Mouse (Mus musculus) lung, postnatal 10 days (tissue): Measurements from ENCODE around the gene Gm10491.
"Not testable (repeated sequence)": the region's sequence is repeated elsewhere in the genome, so short reads cannot be mapped to it uniquely, and the experiment has no call there.

Experiments used
- DNase-seq: peaks from one replicate; pipeline ENCODE4 v3.0.0; 2021

Gene Gm10491

DNA sequence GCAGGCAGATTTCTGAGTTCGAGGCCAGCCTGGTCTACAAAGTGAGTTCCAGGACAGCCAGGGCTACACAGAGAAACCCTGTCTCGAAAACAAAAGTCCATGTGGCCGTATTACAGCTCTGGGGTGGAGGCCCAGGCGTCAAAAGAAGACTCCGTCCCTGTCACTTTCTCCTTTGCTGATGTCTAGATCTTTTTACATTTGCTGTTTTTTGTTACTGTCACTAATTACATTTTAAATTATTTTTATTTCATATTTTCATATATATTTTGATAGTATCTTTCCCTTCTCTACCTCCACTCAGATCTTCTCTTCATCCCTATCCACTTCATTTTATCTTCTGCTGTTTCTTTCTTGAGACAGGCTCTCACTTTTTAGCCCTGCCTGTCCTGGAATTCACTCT, at the start of gene Gm10491:
Gene Gm10491 (minus strand): TSS at position 101 of the 400 bp plus-strand sequence.
- no peak for DNase-seq

DNA sequence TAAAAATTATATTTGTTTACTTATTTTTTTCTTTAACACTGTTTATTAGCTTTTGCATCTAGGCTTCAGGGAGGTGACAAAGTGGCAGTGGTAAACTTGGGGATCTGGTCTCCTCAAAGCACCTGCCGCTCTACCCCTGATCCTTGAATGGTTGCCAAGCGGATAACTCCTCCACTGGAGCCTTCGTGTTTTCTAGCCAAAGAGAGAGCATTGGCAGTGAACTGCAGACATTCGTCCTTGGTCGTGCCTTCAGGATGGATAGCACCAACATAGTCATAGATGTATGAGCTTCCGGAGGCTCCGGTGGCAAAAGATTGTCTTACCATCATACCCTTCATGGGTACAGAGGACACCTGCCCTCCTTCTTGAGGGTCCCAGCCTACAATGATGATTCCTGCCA, 42.5 kb upstream of the Gm10491 start:
- no peak for DNase-seq

DNA sequence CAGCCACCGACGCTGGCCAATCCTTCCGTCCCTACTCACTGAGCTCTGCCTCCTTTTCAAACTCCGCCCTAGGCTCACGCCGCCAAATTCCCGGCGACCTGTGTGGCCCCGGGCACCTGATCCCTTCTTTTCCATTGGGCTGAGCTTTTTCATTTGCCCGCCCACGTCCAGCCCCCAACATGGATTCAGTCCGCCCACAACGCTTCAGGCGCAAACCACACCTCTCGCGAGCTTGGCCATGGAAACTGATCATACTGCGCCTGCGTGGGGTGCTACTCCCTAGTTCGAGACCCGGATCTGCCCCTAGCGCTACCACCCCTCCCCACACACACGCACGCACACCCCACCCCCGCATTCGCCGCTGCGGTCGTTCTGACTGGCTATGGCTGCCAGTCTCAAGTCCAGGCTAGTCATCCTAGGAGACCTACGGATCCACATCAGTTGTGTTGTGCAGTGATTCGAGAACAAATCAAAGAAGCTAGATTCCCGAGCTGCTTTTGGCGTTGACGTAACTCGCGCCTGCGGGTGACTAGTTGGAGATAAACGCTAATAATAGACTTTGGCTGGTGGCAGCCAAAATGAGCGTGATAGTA, 40.4 kb upstream of the Gm10491 start:
- peak; percentile 97 for DNase-seq

DNA sequence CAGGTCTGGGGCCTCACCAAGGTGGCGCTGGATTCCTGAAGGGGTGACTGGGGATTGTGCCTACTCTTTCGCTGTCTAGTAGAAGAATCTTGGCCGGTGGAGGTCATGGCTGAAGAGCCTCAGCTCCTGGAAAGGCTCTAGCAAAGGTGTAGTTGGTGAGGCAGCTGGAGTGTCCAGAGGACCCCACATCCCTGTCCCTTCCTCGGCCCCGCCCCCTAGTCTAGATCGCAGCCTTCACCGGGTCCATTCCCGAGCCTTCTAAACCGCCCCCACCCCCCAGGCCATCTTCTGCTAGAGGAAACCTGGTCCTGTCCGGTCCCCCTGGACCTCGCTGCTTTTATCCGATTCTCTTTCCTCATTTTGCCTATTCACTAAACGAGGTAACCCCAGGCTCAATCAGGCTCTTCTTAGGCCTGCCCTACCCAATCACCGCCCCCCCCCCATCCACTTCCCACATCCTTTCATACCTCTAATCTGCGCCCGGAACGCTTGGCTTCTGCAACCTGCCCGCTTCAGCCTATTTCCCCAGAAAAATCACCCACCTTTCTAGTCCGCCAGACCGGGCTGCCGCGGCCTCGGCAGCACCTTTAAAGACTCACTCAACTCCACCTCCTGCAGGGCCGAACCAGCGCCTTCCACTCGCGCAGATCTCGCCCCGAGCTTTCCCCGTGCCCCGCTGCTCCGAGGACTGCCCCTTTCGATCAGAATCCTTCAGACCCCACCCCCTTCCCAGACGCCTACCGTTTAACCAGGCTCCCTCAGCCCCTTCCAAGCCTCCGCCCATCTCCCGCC, 39.7 kb upstream of the Gm10491 start, which contains the start of gene Hdac6:
Gene Hdac6 (minus strand): TSS at position 782 of the 792 bp plus-strand sequence.
- DNase-seq: peak; percentile 7

DNA sequence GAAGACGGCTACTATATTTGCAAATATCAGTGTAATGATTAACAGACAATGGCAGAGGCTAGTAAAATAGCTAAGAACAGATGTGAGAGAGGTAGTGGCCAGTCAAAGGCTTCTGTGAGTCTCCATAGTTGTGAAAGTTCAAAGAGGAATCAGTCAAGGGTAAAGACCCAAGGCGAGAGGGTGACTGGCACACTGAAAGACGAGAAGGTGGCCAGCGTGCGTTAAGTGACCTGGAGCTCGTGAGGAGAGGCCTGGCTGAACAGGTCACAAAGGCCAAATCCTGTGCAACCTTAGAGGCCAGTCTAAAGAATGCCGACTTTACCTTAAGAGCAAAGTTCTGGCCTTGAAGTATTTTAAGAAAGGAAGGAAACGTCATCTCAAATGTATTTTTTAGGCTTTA, 38.0 kb upstream of the Gm10491 start:
- DNase-seq: no peak

DNA sequence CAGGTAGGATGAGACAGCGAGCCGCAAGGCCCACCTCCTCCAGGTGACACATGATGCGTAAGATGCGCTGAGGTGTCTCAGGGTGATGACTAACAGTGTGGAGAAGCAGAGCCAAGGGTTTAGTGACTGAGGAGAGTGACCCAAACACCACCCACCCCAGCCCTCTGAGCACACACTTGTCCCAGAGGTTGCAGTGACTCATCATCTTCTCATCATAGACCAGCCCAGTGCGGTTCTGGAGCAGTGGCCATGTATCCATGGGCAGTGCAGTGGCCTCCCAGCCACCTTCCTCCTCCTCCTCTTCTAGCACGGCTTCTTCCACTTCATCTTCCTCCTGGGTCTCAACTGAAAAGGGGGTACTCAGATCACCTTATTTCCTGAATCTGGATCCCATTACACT, 30.0 kb upstream of the Gm10491 start:
- DNase-seq: no peak

DNA sequence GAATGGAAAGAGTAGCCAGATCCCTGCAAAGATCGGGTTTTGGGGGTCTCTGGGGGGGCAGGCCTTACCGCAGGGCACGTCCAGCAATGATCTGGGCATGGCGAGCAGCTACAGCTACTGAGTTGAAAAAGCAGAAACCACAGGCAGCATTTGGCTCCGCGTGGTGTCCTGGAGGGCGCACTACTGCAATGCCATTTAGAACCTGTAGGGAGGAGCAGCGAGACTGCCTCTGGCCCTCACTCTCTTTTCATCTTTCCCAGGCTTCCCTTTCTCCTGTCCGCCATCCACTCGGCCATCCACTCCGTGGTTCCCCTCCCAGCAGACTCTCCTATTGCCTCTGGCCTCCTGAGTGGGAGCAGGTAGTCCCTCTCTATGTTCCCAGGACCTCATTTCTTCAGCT, 29.2 kb upstream of the Gm10491 start:
- no peak for DNase-seq

DNA sequence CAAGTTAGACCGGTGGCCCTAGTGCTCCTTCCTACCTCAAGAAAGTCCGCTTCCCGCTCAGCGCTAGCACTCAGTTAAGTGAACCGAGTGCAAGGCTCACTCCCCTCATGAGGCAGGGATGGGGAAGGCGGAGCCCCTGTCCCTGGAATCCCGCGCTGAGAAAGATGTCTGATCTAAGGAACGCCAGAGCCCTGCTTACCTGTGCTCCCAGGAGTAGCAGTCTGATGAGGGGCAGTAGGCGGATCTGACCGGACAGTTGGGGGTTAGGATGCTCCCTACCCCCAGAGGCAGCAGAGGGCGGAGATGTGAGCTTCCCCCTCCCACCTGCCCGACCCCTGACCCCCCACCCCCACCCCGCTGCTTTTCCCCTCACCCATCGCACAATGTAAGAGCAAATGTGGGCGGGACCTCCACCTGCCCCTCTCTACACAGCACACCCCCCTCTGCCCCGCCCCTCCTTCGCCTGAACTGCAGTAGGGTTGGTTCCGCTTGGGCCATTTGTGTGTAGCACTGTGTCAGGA, 20.7 kb upstream of the Gm10491 start, which contains the start of gene Eras:
Gene Eras (minus strand): TSS at position 338 of the 521 bp plus-strand sequence.
- DNase-seq: no peak

DNA sequence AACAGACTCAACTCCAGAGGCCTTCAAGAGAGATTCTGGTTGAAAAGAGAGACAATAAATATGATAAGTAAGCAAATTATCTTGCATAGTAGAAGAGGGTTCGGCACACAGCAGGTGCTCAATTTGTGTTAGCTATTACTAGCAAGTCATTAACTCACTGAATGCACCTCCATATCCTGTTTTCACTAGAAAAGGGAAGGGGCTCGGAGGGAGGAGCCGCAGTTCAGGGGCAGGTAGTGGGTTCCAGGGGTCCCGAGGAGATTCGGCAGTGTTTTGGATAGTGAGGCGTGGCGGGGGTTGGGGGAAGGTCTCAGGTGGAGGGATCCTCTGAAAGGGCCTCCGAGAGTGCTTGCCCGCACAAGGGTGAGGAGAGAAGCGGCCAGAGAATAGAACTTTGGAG, 19.5 kb upstream of the Gm10491 start:
- DNase-seq: no peak

DNA sequence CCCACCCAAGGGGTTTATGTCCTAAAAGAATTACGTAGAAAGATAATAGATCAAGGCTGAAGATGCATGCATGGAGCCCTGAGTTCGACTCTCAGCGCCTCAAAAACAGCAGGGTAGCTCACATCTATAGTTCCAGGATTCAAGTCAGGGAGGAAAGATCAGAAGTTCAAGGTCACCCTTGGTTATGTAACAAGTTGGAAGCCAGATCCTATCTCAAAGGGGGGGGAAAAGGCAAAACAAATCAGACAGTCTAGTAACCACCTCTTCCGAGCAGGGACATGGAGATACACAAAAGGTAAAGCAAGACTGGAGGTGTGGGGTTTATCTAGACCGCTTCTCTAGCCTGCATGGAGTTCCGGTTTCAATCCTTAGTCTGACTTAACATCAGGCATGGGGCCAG, 18.6 kb upstream of the Gm10491 start:
- no peak for DNase-seq

DNA sequence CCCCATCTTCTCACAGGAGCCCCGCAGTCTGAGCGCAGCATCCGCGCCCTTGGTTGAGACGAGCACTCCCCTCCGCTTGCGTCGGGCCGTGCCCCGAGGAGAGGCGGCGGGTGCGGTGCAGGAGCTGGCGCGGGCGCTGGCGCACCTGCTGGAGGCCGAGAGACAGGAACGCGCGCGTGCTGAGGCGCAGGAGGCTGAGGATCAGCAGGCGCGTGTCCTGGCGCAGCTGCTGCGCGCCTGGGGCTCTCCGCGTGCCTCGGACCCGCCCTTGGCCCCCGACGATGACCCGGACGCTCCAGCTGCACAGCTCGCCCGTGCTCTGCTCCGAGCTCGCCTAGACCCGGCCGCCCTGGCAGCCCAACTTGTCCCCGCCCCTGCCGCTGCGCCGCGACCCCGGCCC, 14.4 kb upstream of the Gm10491 start:
- no peak for DNase-seq

DNA sequence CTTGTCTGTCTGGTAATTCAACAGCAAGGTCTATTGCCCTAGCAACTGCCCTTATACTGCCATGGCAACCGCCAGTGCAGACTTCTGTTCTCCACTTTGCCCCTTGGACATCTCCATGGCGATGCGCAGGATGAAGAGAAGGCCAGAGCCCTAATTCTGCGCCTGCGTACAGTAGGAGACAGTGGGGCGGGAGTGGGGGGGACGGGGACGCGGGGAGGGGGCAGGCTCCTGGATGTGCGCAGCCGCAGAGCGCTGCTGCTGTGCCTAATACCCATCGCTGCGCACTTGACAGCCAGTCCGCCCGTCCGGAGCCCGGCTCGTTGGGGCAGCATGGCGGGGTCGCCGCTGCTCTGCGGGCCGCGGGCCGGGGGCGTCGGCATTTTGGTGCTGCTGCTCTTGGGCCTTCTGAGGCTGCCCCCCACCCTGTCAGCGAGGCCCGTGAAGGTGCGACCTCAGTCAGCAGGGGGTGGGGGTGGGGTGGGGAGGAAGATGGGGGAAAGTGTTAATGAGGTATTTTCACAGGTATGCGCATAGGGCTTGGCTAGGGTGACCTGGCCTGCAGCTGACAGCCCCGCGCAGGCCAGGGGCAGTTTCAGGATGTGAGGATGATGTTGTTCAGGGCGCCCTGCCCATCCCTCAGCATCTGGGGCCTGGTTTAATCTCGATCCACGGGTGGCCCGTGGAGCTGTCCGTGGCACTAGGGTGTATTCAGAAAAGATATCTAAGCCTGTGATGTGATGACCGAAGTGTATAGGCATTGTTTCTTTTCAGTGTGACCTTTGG, 12.2 kb upstream of the Gm10491 start, which contains the start of gene Pcsk1n:
Gene Pcsk1n (plus strand): TSS at position 222 of the 783 bp plus-strand sequence.
- no peak for DNase-seq

DNA sequence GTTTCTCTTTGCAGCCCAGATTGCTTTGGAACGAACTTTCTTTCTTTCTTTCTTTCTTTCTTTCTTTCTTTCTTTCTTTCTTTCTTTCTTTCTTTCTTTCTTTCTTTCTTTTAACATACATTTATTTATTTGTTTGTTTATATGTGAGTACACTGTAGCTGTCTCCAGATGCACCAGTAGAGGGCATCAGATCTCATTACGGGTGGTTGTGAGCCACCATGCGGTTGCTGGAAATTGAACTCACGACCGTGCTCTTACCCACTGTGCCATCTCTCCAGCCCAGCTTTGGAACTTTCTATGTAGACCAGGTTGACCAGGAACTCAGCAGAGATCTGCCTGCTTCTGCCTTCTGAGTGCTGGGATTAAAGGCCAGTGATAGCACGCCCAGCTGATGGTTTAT, 10.3 kb upstream of the Gm10491 start:
- DNase-seq: not testable (repeated sequence)

DNA sequence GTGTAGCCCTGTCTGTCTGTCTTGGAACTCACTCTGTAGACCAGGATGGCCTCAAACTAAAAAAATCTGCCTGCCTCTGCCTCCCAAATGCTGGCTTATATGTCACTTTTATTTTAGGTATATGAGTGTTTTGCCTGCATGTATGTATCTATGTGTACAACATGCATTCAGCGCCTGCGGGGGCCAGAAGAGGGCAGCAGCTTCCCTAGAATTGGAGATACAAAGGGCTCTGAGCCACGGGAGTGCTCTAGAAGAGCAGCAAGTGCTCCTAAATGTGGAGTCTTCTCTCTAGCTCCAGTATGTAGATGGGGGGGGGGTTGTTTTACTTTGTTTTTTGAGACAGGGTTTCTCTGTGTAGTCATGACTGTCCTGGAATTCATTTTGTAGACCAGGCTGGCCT, 8.0 kb upstream of the Gm10491 start:
- DNase-seq: peak; percentile 28

DNA sequence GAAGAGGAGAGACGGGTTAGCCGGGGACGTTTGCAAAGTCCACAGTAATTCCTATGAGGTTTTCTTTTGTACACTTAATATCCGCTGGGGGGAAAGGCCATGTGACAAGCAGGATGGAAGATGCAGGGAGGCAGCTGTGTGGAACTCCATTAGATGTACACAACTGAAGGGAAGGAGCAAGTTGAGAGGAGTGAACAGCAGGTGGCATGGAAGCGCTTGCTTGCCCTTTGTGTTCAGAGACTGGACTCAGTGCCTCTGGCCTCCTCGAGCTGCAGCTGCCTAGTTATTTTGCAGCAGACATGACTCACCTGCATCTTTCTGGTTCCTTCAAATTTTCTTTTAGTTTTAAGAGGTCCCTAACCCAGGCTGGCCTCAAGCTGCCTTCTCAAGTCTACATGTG, 2.8 kb upstream of the Gm10491 start:
- DNase-seq: no peak

DNA sequence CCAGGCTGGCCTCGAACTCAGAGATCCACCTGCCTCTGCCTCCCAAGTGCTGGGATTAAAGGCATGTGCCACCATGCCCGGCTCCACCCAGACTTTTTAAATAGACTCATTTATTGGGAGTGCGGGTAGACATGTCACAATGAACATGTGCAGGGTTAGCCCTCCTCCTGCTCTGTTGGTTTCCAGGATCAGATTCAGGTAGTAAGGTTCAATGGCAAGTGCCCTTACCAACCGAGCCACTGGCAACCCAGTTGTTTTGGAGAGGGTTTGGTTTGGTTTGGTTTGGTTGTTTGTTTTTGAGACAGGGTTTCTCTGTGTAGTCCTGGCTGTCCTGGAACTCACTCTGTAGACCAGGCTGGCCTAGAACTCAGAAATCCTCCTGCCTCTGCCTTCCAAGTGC, 1.6 kb upstream of the Gm10491 start, which contains the start of gene Gm10490:
Gene Gm10490 (plus strand): TSS at position 301 of the 400 bp plus-strand sequence.
- not testable (repeated sequence) for DNase-seq

DNA sequence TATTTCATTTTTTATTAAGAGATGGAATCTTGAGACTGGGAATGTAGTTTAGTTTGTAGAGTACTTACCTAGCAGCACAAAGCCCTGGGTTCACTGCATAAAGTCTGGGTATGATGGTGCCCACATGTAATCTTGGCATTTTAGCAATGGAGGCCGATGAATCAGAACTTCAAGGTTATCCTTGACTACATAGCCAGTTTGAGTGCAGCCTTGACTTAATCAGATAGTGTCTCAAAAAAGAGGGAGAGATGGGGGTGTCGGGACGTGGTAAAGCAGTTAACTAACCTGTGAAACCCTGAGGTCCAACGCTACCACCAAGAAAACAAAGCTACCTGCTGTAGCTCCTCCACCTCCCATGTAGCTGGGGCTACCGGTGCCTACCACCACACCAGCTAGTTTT, 3.2 kb downstream of the Gm10491 start:
- DNase-seq: no peak

DNA sequence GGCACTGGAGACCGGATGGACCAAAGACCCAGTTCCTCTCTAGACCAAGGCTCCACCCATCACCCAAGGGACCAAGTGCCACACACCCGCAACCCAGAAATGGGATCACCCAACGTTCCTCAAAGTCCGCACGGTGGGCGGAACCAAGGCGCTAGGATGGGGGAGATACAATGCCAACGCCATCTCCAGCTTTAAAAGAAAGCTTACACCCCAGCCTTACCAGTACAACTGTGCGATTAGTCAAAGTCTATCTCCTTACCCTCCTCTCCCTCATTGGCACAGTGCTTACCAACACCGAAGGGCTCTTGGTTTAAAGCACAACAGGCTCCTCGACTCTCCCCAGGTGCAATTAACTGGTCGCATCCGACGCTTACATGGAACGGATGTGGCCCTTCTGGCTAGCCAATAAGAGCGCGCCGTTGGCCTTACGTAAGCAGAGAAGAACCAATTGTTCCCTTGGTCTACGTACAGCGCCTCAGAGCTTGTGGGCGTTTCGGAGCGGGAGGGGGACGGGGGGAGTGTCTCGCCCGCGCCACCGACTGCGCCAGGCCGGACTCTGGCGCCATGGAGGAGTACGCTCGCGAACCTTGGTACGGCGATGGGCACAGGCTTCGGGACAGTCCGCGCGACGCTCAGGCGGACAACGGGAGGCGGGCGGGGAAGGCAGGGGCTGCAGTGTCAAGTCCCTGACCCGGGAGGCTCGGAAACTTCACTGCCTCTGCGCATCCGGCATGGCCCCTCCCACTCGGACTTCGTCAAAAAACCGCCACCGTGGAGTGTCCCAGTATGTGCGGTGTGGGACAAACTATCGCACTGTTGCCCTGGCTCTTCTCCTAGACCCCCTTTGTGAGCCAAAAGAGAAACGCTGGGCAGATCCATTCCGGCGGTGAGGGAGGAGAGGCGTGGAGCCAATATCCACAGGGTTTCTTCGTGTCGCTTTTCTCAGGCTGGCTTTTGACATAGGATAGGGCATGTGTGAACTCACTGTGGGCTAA, 8.5 kb downstream of the Gm10491 start, which contains the start of the genes Pqbp1 and Timm17b:
Gene Pqbp1 (minus strand): TSS at position 390 of the 995 bp plus-strand sequence.
Gene Timm17b (plus strand): TSS at position 478 of the 995 bp plus-strand sequence.
- DNase-seq: peak; percentile 93

DNA sequence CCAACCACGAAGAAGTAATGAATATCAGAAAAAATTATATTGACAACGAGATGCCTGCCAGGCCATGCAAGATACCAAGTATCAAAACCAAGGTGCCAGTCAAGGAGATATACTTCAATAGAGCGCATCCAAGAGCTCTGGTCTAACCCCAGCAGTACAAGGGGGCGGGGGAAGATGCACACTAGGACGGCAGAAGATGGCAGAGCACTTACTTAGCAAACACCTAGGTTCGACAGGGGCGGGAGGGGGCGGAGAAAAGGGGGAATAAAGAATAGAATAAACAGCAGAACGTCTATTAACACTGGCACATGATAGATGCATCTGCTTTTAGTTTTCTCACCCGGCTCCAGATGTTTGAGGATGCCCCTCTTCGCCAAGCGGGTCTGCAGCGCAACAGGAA, 9.4 kb downstream of the Gm10491 start:
- DNase-seq: no peak

DNA sequence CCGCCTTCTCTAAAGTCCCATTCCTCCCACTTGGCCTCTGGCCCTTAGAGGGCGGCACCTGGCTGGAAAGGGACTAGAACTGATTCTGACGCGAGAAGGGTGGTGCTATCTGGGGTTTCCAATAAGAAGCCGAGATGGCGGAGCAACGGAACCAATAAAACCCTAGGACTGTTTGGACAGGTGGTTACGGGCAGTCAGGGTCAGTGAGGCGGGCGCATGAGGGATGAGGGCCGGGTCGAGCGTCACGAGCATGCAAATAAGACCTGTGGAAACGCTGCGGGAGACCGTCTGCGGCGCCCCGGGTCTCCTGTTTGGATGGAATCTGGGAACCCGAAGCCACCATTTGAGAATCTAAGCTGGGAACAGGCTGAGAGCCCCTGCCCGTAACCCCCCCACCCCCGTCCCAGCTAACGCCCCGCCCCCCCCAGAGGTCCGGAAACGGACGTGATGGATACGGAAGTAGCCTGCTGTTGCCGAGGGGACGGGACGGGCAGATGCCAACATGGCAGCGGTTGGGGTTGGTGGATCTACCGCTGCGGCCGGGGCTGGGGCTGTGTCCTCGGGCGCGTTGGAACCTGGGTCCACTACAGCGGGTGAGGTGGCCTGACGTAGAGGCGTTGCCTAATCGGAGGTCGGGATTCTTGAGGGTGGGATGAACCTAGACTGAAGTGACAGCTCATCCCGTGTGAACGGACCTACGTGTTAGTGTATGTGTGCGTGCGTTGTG, 23.6 kb downstream of the Gm10491 start, which contains the start of gene Slc35a2:
Gene Slc35a2 (plus strand): TSS at position 188 of the 727 bp plus-strand sequence.
- peak; percentile 92 for DNase-seq

DNA sequence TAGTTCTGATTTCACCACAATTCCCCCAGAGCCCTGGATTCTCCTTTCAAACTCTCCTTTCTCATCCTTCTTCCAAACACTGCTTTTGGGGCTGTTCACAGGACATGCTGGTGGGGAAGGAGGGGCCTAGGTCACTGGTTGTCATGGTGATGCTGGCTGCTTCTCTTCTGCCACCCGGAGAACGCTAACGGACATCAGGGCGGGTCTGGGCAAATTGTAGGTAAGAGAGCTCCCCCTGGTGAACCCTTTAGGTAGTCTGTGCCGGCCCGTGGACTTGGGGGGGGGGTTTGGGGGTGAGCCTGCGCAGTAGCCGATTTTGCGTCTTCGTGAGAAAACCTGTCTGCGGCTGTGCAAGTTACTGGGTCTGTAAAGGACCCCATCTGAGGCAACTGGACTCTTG, 27.8 kb downstream of the Gm10491 start:
- peak; percentile 83 for DNase-seq
